Mouse (Mus musculus) forebrain, embryonic 15.5 days (tissue): ENCODE measurements around the gene Efcab8. TPM values are rescaled to one million over a fixed set of nuclear protein-coding genes. Genes with fewer than 3 reads are reported as not detected.
"Not testable (repeated sequence)": the region's sequence is repeated elsewhere in the genome, so short reads cannot be mapped to it uniquely, and the experiment has no call there.

Experiments
- ATAC-seq: fragments of 200-750 bp; cut with Nextera tagmentation; replicated peaks from 2 replicates; pipeline ENCODE4 v1.8.0; 2017; ENCODE audit warnings: mild to moderate bottlenecking, moderate TSS enrichment, moderate library complexity
- H3K27ac ChIP-seq: fragments of 300-500 bp; sonication (generic); replicated peaks from 2 replicates; pipeline ENCODE4 v1.5.1; 2015; ENCODE audit warnings: mild to moderate bottlenecking, inconsistent platforms
- H3K27me3 ChIP-seq: fragments of 300-500 bp; sonication (generic); 2 replicates; pipeline ENCODE4 v1.6.1; 2015; ENCODE audit warnings: inconsistent platforms
- H3K36me3 ChIP-seq: fragments of 300-500 bp; sonication (generic); 2 replicates; pipeline ENCODE4 v1.6.1; 2015; ENCODE audit warnings: mild to moderate bottlenecking, inconsistent platforms
- H3K4me1 ChIP-seq: fragments of 300-500 bp; sonication (generic); 2 replicates; pipeline ENCODE4 v1.6.1; 2015; ENCODE audit warnings: inconsistent platforms
- H3K4me2 ChIP-seq: fragments of 300-500 bp; sonication (generic); replicated peaks from 2 replicates; pipeline ENCODE4 v1.6.1; 2015; ENCODE audit warnings: mild to moderate bottlenecking, inconsistent platforms
- H3K4me3 ChIP-seq: fragments of 300-500 bp; sonication (generic); 2 replicates; pipeline ENCODE4 v1.5.1; 2015; ENCODE audit warnings: mild to moderate bottlenecking, inconsistent platforms
- H3K9ac ChIP-seq: fragments of 300-500 bp; sonication (generic); replicated peaks from 2 replicates; pipeline ENCODE4 v1.6.1; 2015; ENCODE audit warnings: mild to moderate bottlenecking, inconsistent platforms
- H3K9me3 ChIP-seq: fragments of 300-500 bp; sonication (generic); 2 replicates; pipeline ENCODE4 v1.6.1; 2016; ENCODE audit warnings: inconsistent platforms
- WGBS: fragments of 180-500 bp; shearing (Covaris S2); methylation state at CpG from one replicate; pipeline ENCODE4 v1.1.7; 2015; ENCODE audit warnings: mixed read lengths; 5-methylcytosine and 5-hydroxymethylcytosine counted together
- polyA plus RNA-seq: library from polyadenylated mRNA; unstranded; fragments of >200 nt; fragmentation: Nextera tagmentation; extraction: Ambion mirVana; gene quantifications from 2 replicates; pipeline ENCODE4 v1.2.1, GENCODE M21; 2015

The Efcab8 gene
- polyA plus RNA-seq, 1 experiment from 2014 or later = not detected

DNA sequence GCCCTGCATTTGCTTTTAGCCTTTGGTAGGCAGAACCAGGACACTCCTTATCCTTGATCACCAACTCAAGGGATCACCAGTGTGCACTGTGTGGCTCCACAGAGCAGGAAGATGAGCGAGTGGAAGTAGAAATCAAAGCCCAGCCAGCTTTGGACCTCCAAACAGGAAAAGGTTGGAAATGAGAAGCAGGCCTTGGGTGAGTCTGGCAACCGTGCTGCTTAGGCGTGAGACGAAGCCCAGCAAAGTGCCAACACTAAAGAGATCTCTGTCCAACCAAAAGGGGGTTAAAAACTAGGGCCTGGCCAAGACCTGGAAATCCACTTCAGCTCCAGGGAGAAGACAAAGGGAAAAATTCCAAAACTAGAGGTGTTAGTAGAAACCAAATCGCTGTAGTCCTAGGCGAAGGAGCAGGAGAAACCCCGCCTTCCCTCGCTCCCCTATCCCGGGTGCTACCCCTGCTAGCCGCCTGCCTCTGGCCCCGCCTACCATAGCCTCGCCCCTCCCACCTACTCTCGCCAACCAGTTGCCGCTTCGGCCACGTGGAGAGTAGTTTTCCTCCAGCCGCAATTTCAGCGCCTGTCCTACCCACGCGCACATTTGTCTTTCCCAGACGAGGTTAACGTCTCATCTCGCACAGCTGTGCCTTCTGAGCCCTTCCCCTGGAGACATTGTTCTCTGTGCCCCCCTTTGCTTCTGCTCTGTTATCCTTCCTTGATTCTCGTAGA lies 931 bp upstream of the Efcab8 start:
- no peak overlapping the region for H3K9ac ChIP-seq
- H3K36me3 ChIP-seq = peaks cover 4% of the 10 kb centered on the region
- no peaks in the 10 kb centered on the region for H3K27me3 ChIP-seq
- ATAC-seq = peak; percentile 80
- WGBS = 14% methylated on average over 24 of the region's 24 CpGs
- peak overlapping the region; percentile 48 for H3K4me2 ChIP-seq
- H3K27ac ChIP-seq = no peak overlapping the region
- no peaks in the 10 kb centered on the region for H3K9me3 ChIP-seq
- peaks cover 9% of the 10 kb centered on the region; the same call in 1 of the 2 replicates for H3K4me1 ChIP-seq
- H3K4me3 ChIP-seq = peak overlapping the region; percentile 25

DNA sequence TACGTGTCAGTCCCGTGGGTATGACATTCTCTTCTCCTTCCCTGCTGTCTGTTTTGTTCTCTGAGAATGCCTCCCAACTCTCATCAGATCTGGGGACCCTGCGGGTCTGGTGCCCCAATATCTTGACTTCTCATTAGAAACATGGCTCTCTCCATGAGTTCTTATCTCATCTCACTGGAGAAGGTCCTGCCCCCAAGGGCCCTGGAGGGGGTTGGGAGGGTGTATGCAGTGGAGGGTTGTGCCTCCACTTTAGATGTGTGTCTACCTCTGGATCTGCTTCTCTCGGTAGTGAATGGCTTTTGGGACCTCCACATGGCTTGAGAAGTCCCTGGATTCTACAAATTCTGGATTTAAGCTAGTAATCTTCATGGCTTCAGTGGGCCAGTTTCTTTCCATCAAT lies 1.4 kb downstream of the Efcab8 start:
- Histone ChIP-seq H3K27ac (no peak overlapping the region), H3K36me3 (no peaks in the 10 kb centered on the region), H3K9me3 (no peaks in the 10 kb centered on the region), H3K9ac (no peak overlapping the region), H3K4me3 (no peak overlapping the region), H3K27me3 (no peaks in the 10 kb centered on the region), H3K4me1 (peaks cover 9% of the 10 kb centered on the region; the same call in 1 of the 2 replicates), H3K4me2 (no peak overlapping the region)
- no peak for ATAC-seq
- 89% methylated on average over 4 of the region's 4 CpGs for WGBS

DNA sequence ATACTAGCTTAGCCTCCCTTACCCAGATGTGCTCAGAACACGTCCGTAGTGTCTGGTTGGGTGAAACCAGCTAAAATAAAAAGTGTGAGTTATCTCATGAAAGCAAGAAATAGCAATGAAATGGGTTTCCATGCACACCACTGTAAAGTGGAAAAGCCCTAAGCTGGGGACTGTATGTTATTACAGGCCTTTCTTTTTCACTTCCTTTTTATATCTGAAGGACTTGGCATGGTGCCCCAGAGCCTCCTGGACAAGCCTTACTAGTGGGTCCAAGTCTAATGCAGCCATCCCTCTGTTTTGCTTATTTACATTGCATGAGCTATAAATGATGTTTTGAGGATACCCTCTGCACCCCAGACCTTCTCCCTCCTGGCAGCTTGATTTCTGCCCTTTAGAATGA lies 4.9 kb downstream of the Efcab8 start:
- Histone ChIP-seq H3K9ac (no peak overlapping the region), H3K9me3 (no peaks in the 10 kb centered on the region), H3K36me3 (no peaks in the 10 kb centered on the region), H3K4me1 (no peaks in the 10 kb centered on the region), H3K4me3 (no peak overlapping the region), H3K27ac (no peak overlapping the region), H3K4me2 (no peak overlapping the region), H3K27me3 (no peaks in the 10 kb centered on the region)
- no peak for ATAC-seq
- WGBS = 93% methylated on average over 2 of the region's 2 CpGs

DNA sequence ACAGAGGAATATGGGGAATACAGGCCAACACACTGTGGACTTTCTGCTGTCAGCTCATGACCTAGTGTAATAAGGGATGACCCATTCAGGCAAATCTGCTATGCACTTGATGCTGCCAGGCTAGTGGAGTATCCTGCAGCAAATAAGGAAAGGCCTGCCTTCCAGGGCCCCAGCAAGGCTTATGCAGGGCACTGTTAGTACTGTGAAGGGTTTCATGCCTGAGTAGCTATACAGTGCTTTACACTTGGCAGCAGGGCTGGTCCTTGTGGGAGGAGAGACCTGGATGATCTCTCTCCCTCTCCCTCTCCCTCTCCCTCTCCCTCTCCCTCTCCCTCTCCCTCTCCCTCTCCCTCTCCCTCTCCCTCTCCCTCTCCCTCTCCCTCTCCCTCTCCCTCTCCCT lies 13.6 kb downstream of the Efcab8 start:
- no peak for ATAC-seq
- H3K27me3 ChIP-seq = no peaks in the 10 kb centered on the region
- no peaks in the 10 kb centered on the region for H3K4me1 ChIP-seq
- H3K9me3 ChIP-seq = no peaks in the 10 kb centered on the region
- H3K36me3 ChIP-seq = no peaks in the 10 kb centered on the region
- H3K4me2 ChIP-seq = no peak overlapping the region
- H3K27ac ChIP-seq = no peak overlapping the region
- H3K4me3 ChIP-seq = no peak overlapping the region
- H3K9ac ChIP-seq = no peak overlapping the region

DNA sequence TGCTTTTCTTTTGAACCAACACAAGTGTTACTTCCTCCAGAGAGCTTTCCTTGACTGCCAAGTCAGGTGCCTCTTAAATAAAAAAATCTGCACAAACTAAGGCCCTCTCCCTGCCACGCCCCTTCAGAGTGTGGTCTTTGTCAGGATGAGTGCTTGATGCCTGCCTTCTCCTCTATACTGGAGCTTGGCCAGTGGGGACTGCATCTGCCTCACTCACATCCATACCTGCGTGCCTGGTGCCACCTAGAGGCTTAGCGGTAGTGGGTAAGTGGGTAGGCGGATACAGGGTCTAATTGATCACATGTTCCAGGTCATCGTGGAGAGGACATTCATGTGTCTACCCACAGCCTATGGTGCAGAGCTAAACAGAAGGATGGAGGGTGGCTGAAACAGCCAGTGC lies 15.4 kb downstream of the Efcab8 start:
- ATAC-seq = no peak
- H3K4me3 ChIP-seq = no peak overlapping the region

DNA sequence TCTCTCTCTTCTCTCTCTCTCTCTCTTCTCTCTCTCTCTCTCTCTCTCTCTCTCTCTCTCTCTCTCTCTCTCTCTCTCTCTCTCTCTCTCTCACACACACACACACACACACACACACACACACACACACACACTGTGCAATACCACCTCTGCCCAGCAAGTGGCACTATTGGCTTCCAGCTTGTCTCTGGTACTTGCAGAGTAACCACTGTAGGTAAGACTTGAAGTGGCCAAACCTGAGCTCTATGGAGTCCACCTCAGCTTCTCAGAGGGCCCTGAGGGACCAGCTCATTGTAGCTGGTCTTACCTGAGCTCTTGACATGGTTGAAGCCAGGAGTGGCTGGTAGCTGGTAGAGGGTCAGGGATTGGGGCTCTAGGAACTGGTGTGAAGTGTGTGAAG lies 27.7 kb downstream of the Efcab8 start:
- not testable (repeated sequence) for ATAC-seq, H3K4me3 ChIP-seq, H3K27me3 ChIP-seq, H3K4me1 ChIP-seq, H3K9me3 ChIP-seq, H3K4me2 ChIP-seq, H3K36me3 ChIP-seq, H3K27ac ChIP-seq, H3K9ac ChIP-seq

More for the DNA sequence above, 15.4 kb downstream of the Efcab8 start:
- 54% methylated on average over 5 of the region's 5 CpGs for WGBS
- Histone ChIP-seq H3K4me2 (no peak overlapping the region), H3K27ac (no peak overlapping the region), H3K9me3 (no peaks in the 10 kb centered on the region), H3K9ac (no peak overlapping the region), H3K36me3 (no peaks in the 10 kb centered on the region), H3K27me3 (no peaks in the 10 kb centered on the region), H3K4me1 (no peaks in the 10 kb centered on the region)

DNA sequence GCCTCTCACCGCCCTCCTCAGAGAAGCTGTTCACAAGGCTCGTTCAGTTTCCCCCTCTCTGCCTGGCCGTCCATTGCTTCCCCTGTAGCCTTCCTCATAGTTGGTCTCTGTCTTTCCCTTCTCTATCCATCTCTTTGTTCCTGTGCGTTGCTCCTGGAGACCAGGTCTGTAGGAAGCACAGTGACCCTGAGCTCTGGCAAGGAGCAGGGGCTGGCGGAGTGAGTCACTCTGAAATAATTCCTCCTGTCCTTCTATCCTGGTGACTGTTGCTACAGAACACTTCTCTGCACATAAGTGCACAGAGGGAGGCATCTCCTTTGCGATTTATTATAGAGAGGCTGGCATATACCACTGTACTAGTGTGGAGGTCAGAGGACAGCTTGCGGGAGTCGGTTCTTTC lies 28.4 kb downstream of the Efcab8 start:
- no peak overlapping the region for H3K4me3 ChIP-seq
- no peaks in the 10 kb centered on the region for H3K27me3 ChIP-seq
- no peaks in the 10 kb centered on the region for H3K4me1 ChIP-seq
- no peak overlapping the region for H3K4me2 ChIP-seq
- ATAC-seq = no peak
- H3K9ac ChIP-seq = no peak overlapping the region
- 80% methylated on average over 8 of the region's 8 CpGs for WGBS
- H3K27ac ChIP-seq = no peak overlapping the region
- no peaks in the 10 kb centered on the region for H3K36me3 ChIP-seq
- no peaks in the 10 kb centered on the region for H3K9me3 ChIP-seq

DNA sequence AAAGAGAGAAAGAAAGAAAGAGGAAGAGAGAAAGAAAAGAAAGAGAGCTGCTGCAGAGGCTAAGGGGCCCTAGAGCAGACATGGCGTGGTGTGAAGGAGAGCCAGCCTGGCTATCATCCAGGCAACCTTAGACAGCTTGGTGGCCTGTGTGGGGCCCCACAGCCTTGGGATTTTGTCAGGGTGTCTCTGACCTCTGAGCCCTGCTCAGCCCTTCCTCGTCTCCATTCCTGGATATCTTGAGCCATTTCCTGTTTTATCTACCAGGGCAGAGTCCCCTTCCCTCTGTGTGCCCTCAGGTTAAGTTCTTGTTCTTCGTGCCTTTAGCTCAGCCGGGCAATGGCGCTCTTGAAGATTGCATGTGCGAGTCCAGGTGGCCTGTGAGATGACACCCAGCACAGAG lies 29.1 kb downstream of the Efcab8 start:
- Histone ChIP-seq H3K9ac (no peak overlapping the region), H3K4me2 (no peak overlapping the region), H3K27me3 (no peaks in the 10 kb centered on the region), H3K9me3 (no peaks in the 10 kb centered on the region), H3K4me1 (no peaks in the 10 kb centered on the region), H3K27ac (no peak overlapping the region), H3K36me3 (no peaks in the 10 kb centered on the region), H3K4me3 (no peak overlapping the region)
- ATAC-seq = no peak
- 88% methylated on average over 6 of the region's 6 CpGs for WGBS

DNA sequence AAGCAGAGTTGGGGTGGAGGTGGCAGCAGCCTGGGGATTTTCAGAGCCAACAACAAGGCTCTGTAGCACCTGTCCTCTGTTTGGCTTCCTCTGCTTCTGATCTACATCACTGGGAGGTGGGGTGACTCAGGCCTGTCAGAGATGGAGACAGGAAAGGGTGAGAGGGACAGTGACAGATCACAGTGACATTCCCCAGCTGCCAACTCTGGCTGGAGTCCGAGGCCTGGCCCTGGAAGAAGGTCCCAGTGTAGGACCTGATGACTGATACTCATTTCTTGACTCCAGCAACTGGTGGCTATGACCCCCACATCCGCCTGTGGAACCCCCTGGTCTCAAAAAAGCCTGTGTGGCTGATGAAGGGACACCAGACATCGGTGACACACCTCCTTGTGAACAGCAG lies 30.2 kb downstream of the Efcab8 start:
- Histone ChIP-seq H3K9ac (no peak overlapping the region), H3K9me3 (no peaks in the 10 kb centered on the region), H3K27ac (no peak overlapping the region), H3K36me3 (no peaks in the 10 kb centered on the region), H3K4me1 (no peaks in the 10 kb centered on the region), H3K4me2 (no peak overlapping the region), H3K27me3 (no peaks in the 10 kb centered on the region), H3K4me3 (no peak overlapping the region)
- ATAC-seq = no peak
- 73% methylated on average over 3 of the region's 3 CpGs for WGBS

DNA sequence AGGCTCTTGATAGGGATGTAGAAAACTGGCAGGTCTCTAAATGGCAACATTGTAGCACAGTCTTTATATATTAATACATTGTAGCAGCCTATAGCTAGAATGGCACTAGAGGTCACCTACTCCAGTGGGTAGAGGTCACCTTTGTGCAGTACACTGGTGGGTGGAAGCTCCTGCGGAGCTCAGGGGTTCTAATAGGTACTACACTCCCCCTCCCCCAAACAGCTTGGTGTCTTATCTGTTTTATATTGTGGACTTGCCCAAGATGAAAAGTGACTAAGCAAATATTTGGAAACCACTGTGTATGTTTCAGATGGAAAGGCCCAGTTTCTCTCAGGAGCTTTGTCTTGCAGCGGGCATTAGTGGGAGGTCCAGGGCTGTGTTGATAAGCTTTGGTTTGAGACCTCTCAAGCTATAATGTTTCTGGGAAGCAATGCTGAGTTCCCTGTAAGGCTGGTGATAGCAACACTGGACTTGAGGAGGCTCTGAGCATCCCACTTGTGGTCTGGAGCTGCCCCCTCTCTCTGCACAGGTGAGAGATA lies 42.3 kb downstream of the Efcab8 start:
- Histone ChIP-seq H3K27me3 (no peaks in the 10 kb centered on the region), H3K4me1 (peaks cover 4% of the 10 kb centered on the region), H3K9me3 (no peaks in the 10 kb centered on the region), H3K4me3 (no peak overlapping the region), H3K27ac (no peak overlapping the region), H3K4me2 (no peak overlapping the region), H3K36me3 (no peaks in the 10 kb centered on the region), H3K9ac (no peak overlapping the region)
- ATAC-seq = no peak
- 96% methylated on average over 2 of the region's 2 CpGs for WGBS

DNA sequence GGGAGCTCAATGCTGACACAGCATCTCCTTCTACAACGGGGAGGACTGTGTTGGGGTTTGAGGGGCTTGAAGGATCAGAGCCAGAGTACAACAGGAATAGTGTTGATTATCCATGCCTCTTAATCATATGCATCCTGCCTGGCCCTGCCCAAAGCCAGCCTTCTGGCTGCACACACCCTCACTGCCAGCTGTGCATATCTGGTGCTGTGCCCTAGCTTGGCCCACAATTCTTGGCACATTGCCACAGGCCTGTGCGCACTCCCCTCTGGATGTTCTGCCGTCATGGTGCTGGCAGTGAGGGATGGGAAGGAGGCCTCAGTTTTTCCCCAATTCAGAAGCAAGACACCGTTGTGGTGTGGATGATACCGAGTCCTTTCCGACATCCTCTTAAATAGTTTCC lies 44.9 kb downstream of the Efcab8 start:
- ATAC-seq = peak; percentile 51; the same call in 1 of the 2 replicates
- Histone ChIP-seq H3K27ac (no peak overlapping the region), H3K4me3 (no peak overlapping the region), H3K4me2 (no peak overlapping the region), H3K9ac (no peak overlapping the region), H3K27me3 (no peaks in the 10 kb centered on the region), H3K9me3 (no peaks in the 10 kb centered on the region), H3K36me3 (no peaks in the 10 kb centered on the region), H3K4me1 (peaks cover 4% of the 10 kb centered on the region)
- 66% methylated on average over 6 of the region's 6 CpGs for WGBS

DNA sequence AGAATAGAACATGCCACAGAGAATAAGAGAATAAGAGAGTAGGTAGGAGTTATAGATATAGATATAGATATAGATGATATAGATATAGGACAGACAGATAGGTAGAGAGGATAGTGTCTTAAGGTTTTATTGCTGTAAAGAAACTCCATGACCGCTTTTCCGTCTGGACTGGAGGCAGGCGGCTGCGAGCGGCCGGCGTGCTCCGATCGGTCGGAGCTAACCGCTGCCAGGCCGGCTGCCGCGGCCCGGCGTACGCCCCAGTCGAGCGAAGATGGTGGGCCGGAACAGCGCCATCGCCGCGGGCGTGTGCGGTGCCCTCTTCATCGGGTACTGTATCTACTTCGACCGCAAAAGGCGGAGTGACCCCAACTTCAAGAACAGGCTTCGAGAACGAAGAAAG lies 46.2 kb downstream of the Efcab8 start:
- not testable (repeated sequence) for H3K4me1 ChIP-seq, H3K4me2 ChIP-seq, H3K27me3 ChIP-seq, H3K9ac ChIP-seq, H3K9me3 ChIP-seq, ATAC-seq, H3K4me3 ChIP-seq, H3K36me3 ChIP-seq, H3K27ac ChIP-seq
- WGBS = 74% methylated on average over 32 of the region's 32 CpGs
